Mouse (Mus musculus) retina, embryonic 14.5 days (tissue): ENCODE data around the gene Cul1.

ENCODE experiments used
- DNase-seq: peaks from one replicate; pipeline ENCODE4 v3.0.0-alpha.2; 2015; ENCODE audit warnings: low spot score

Cul1 gene

DNA sequence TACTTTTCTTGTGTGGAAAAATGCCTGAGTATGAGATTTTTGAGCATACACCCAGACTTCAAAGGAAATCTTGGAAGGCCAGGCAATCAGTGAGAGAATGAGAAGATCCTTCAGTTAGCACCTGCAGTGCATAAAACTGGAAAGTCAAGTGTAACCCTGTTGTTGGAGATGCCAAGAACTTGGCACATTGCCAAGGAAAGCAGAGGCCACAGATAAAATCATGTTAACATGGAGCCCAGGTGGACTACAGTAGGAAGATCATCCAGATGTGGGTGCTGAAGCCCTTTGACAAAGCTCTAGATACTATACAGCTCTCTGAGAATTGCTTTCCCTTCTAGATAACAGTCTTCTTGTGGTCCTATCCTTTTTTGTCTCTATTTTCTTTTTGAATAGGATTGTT lies 19.2 kb downstream of the Cul1 start:
- no peak for DNase-seq

DNA sequence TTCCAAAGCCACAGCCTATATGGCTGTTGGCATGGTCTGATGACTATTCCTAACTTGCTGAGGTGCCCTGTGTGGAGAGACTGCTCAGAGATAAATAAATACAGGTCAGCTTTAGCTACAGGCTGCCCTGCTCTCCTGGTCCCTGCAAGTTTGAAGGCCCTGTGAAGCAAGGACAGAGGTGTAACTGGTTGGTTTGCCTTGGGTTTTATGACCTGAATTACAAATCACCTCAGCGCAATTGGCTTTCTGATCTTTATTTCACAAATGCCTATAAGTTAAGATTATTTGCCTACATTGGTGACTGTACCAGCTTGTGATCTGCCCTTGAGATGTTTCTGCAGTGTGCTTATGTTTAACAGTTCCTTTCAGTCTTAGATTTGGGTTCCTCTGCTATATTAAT lies 28.8 kb downstream of the Cul1 start:
- DNase-seq = no peak

DNA sequence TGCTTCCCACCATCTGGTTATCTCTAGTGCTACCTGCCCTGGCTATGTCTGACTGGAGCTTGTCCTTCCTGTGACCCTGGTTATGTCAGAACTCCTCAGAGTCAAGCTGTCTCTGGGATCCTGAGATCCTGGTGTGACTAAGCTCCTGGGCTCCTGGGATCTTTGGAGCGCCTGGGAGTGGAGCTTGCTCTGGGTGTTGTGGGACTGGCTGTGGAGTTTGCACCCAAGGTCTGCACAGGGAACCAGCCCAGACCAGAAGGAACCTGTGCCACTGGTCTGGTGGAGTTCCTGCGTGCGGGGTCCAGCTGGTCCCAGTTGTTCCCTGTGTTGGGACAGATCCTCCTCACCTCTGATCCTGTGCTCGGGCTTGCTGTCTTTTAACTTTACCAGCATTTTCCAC lies 41.4 kb downstream of the Cul1 start:
- DNase-seq = no peak

DNA sequence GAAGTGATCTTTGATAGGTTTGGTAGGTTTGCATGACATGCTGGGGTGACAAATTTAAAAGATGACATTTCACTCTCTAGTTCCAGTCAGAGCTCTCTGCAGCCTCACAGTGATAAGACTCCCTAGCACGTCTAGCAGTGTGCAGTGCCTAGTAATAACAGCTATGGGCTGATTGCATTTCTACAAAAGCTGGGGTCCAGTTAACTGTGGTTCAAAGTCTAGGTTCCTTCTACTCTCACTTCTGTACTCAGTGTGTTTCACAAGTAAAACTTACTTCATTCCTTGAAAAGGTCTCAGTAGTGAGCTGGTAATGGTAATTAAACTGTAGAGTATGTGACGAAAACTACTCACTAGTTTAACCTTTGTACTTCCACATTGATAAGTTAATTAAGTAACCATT lies 66.8 kb downstream of the Cul1 start:
- no peak for DNase-seq

DNA sequence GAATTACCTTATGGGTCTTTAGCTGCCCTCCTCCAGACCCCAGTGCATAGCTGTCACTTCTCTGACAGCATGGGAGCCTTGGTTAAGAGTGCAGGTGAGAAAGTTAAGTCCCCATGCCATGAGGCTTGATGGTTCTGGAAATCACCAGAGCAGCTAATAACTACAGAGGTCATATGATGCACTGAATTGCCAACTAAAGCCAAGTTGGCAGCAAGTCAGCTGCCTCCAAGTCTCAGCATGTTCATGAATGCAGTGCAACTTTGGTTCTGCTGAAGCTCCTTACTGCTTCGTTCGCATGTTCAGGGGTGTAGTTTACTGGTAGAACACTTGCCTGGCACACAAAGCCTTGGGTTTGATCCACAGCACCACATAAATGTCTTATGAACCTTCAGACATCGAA lies 69.2 kb downstream of the Cul1 start:
- DNase-seq = no peak

DNA sequence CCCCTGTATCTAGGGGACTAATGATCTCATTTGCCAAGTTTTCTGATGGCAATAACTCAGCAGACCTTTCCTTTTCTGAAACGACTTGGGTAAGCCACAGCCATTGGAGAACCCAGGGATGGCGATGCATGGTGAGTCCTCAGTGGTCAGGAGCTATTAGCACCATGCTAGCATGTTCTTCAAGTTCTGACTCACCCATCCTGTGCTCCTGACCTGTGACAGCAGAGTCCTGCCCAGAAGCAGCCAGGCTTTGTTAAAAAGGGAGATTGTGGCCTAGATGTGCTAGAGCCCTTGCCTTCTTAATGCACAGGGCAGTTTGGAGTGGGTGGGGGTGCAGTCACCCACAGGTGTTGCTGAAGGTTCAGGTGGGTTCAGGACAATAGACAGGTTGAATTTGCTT lies 71.8 kb downstream of the Cul1 start:
- no peak for DNase-seq

DNA sequence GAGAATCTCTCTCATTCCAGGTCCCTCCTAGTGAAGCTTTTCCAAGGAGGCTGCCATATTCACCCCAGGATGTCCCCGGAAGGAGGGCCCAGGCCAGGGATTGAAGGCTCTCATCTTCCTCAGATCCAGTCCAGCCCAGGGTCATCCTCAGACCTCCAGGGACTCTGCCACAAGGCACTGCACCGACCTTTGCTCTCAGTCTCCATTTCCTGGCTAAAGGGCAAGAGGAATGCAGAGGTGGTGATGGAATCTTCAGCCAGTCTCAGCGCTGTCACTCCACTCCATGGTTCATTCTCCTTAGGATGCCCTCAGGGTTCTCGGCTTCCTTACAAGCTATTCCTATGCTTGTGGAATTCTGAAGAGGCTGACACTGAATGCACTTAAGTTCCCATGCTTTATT lies 73.2 kb downstream of the Cul1 start:
- no peak for DNase-seq

DNA sequence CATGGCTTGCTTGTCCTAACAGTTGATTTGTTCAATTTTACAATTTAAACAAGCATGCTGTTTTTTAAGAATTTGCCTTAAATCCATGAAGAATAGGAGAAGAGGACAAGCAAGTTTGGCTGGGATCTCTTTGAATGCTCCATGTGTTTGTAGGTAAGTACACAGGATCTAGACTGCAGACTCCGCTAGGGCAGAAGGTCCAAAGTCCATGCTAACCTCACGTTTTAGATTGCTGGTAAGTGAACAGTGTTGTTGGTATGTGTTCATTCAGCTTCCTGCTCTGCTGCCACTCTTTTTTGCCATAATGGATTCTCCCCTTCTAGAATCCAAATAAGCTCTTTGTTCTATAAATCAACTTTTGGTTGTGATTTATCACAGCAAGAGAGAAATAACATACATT lies 73.9 kb downstream of the Cul1 start:
- peak; percentile 13 for DNase-seq

DNA sequence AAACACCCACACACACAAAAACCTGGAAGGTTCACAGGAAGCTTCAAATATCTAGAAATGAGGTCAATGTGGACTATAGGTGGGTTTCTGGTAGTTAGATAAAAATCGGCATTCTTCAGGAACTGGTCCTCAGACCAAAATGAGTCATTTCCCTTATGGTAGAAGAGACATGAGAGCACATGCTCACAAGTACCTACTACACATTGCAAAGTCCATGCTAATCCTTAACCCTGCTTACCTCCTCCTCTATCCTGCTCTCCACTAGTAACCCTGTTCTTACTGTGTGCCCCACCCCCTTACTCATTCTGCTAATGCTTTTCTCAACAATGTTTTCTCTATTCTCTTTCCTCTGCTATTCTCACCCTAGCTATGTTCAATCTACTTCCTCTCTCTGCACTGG lies 74.5 kb downstream of the Cul1 start:
- no peak for DNase-seq

DNA sequence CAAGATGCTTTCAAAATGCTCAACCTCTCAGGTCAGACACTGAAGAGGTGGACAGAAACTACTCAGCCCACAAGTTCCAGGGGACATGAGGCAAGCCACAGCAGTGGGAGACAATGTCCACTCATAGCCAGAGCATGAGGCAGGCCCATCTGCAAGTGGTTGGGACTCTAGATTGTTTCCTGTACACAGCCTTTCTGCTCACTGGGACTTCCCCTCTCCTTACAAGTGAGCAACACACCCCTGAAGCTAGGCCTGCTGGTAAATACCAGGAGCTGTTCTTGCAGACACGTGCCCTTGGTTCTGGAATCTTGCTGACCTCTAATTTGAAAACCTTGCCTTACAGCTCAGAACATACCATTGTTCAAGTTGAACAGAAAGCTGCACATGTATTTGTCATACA lies 79.3 kb downstream of the Cul1 start:
- DNase-seq = no peak

DNA sequence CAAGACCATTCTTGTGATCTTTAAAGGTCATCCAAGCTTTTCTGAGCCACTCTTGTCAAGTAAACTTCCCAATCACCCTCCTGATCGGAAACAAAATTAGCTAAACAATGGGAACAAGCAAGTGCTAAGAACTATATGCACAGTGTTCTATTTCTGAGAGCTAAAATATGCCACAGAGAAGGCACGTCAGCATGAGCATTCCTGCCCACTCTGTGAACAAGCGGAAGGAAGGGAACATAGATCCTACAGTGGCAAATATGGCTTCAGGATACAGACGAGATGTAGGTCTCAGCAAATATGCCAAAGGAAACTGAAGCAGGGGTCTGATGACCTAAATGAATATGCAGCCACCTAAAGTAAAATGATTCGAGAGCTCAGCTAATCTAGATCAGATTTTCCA lies 82.1 kb downstream of the Cul1 start:
- no peak for DNase-seq

DNA sequence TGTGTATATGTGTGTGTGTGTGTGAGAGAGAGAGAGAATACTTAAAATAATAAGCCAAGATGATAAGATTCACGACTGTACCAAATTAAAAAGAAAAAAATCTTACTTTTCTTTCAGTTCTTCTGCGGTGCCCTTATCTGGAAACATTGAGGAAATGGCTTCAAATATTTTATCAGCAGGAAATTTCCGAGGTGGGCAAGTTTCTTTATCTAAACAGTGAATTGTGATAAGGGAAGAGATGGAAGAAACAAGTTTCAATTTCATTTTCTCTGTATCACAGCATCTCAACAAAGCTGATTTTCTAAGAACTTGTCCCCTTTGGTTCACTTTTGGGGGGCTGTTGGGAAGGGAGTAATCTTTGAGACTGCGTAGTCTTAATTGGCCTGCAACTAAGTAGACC lies 99.1 kb downstream of the Cul1 start:
- no peak for DNase-seq

DNA sequence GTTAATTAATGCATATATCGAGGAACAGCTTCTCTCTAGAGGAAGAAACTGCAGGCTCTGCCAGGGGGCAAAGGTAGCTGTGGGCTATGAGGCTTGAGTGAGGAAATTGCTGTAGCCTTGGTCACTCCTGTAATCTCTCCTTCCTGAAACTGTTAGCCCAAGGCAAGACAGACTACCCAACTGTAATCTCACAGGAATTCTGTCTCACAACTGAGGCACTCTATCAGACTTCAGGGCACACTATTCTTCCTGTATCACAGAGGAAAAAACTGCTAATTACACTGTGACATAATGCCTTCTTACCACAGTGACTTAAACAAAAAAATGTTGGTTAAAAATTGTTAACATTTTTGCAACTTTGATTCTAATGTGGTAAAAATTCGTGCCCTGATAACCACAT lies 106.1 kb downstream of the Cul1 start:
- DNase-seq = no peak

DNA sequence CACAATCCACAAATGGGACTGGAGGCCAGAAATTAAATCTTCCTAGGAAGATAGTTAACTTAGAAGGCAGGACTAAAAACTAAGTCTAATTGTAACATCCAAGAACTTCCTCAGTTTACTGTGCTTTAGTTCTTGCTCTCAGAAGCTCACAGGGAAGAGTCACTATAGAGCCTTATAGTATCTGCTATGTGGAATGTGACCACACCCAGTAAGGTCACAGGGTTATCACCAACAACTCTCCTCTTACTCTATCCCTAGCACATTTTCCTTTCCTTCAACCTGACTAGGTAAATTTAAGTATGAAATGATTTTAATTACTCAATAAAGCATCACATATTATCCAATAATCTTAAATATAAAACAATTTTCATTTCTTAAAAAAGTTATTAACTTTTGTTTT lies 107.2 kb downstream of the Cul1 start:
- no peak for DNase-seq

DNA sequence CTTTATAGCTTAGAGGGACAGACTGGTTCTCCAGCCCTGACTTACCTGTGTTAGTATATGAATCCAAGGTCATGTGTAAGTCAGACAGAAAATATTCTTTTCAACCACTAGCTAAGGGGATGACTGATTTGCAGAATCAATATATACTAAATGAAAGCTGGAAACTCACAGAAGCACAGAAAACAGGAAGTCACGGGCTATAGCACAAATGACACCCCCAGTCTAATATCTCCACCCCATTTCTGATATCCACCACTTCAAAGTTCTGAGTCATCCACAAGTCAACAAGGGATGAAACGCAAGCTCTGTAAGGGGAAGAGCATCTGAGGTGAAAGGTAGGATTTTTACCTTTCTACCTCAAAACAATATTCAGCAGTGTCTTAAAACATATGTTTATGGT lies 107.6 kb downstream of the Cul1 start:
- no peak for DNase-seq

DNA sequence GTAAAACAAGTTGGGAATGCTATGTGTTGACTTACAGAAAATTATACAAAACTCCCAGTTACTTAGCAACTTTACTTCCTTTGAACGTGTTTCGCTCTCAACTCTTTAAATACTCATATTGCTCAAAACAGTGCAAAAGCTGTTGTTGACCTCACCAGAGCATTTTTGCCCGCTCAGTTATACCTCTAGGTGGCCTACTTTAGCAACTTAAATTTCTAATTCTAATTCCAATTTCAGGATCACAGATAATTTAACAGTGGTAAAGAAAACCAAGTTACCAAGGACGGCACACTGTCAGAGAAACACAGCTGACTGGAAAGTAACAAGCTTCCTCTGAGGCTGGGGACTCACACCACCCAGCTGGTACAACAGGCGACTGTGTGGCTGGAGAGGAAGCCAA lies 108.2 kb downstream of the Cul1 start:
- DNase-seq = no peak

DNA sequence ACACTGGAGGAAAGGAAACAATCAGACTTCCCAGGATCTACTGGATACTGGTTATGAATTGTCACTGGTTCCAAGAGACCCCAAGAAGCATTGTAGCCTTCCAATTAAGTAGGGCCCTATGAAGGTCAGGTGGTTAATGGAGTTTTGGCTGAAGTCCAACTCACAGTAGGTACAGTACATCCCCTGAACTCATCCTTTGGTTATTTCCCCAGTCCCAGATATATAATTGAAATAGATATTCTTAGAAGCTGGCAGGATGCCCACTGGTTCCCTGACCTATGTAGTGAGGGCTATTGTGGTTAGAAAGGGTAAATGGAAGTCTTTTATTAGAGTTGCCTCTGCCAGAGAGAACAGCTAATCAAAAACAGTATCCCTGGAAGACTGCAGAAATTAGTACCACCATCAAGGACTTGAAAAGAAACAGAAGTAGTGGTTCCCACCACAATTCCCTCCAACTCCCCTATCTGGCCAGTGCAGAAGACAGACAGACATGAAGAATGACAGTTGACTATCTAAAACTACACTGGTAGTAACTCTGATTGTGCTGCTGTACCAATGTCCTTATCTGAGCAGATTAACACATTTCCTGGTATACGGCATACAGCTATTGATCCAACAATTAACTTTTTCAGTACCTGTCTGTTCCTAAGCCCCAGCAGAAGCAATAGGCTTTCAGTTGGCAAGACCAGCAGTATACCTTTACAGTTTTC lies 112.3 kb downstream of the Cul1 start:
- no peak for DNase-seq

DNA sequence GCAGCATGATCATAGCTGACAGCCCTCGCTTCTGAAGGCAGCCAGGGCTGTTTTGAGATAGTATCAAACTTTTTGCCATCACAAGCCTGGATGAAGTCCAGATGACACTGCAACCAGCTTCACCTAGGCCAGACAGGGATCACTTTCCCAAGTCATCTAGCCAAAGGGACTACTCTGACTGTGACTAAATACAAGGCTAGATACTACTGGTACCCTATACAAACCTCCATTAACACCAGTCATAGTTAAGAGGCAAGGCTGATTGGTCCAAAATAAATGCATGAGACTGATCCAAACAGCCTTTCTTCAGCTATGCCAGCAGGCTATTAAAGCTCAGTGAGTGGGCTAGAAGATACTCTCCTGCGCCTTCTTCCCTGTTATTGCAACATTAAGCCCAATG lies 119.7 kb downstream of the Cul1 start:
- no peak for DNase-seq
